Mouse (Mus musculus): ENCODE measurements around the gene Gpr65. TPM values are rescaled to one million over a fixed set of nuclear protein-coding genes. Genes with fewer than 3 reads are reported as not detected.

The Gpr65 gene
- total and polyA plus RNA-seq, 2 experiments from 2014 or later = 0.28 to 1.3 TPM

- Histone ChIP-seq H3K4me1 (ENCODE audit: insufficient read depth, low read length) (no peaks in the 10 kb centered on the region), H3K4me2 (ENCODE audit: low read depth, low read length, poor library complexity, severe bottlenecking) (no peak overlapping the region), H3K36me3 (ENCODE audit: insufficient read depth, low read length) (no peaks in the 10 kb centered on the region), H3K9ac (replicated peaks; ENCODE audit: low read length, poor library complexity, severe bottlenecking) (no peak overlapping the region), H3K27me3 (ENCODE audit: insufficient read depth, low read length) (no peaks in the 10 kb centered on the region), H3K9me3 (ENCODE audit: low read length) (no peaks in the 10 kb centered on the region), H3K4me3 (ENCODE audit: low read depth, low read length) (no peak overlapping the region), H3K27ac (ENCODE audit: low read depth, low read length) (no peak overlapping the region)
- 57% methylated on average over 7 of the region's 7 CpGs for WGBS
- ATAC-seq (ENCODE audit: low FRiP score) (no peak), DNase-seq (ENCODE audit: low spot score) (no peak)
- no peak for TF ChIP-seq CTCF (IDR thresholded peaks at IDR 0.05)
Observed at GRCm38 (mm10) chr12:98272433-98272832, 4.0 kb downstream of the Gpr65 start.

- WGBS = 32% methylated on average over 5 of the region's 5 CpGs
- no peak overlapping the region for H3K27ac ChIP-seq (ENCODE audit: low read depth, low read length)
- H3K4me1 ChIP-seq (ENCODE audit: insufficient read depth, low read length) = no peaks in the 10 kb centered on the region
- no peak overlapping the region for H3K4me2 ChIP-seq (ENCODE audit: low read depth, low read length, poor library complexity, severe bottlenecking)
- H3K9me3 ChIP-seq (ENCODE audit: low read length) = no peaks in the 10 kb centered on the region
- H3K27me3 ChIP-seq (ENCODE audit: insufficient read depth, low read length) = no peaks in the 10 kb centered on the region
- H3K4me3 ChIP-seq (ENCODE audit: low read depth, low read length) = no peak overlapping the region
- DNase-seq (ENCODE audit: low spot score) = peak; percentile 79
- ATAC-seq (ENCODE audit: low FRiP score) = no peak
- TF ChIP-seq CTCF (IDR thresholded peaks at IDR 0.05) = peak; percentile 97
- no peaks in the 10 kb centered on the region for H3K36me3 ChIP-seq (ENCODE audit: insufficient read depth, low read length)
- H3K9ac ChIP-seq (replicated peaks; ENCODE audit: low read length, poor library complexity, severe bottlenecking) = no peak overlapping the region
Observed at GRCm38 (mm10) chr12:98280530-98280929, 12.1 kb downstream of the Gpr65 start.

GRCm38 (mm10) chr12:98280996-98281395 lies 12.6 kb downstream of the Gpr65 start:
- H3K9me3 ChIP-seq (ENCODE audit: low read length) = no peaks in the 10 kb centered on the region
- ATAC-seq (ENCODE audit: low FRiP score) (no peak), DNase-seq (ENCODE audit: low spot score) (no peak)
- no peaks in the 10 kb centered on the region for H3K4me1 ChIP-seq (ENCODE audit: insufficient read depth, low read length)
- WGBS = 76% methylated on average over 8 of the region's 8 CpGs
- no peaks in the 10 kb centered on the region for H3K36me3 ChIP-seq (ENCODE audit: insufficient read depth, low read length)
- H3K4me2 ChIP-seq (ENCODE audit: low read depth, low read length, poor library complexity, severe bottlenecking) = no peak overlapping the region
- no peak overlapping the region for H3K4me3 ChIP-seq (ENCODE audit: low read depth, low read length)
- TF ChIP-seq CTCF (IDR thresholded peaks at IDR 0.05) = no peak
- H3K27me3 ChIP-seq (ENCODE audit: insufficient read depth, low read length) = no peaks in the 10 kb centered on the region
- H3K27ac ChIP-seq (ENCODE audit: low read depth, low read length) = no peak overlapping the region
- no peak overlapping the region for H3K9ac ChIP-seq (replicated peaks; ENCODE audit: low read length, poor library complexity, severe bottlenecking)

DNA sequence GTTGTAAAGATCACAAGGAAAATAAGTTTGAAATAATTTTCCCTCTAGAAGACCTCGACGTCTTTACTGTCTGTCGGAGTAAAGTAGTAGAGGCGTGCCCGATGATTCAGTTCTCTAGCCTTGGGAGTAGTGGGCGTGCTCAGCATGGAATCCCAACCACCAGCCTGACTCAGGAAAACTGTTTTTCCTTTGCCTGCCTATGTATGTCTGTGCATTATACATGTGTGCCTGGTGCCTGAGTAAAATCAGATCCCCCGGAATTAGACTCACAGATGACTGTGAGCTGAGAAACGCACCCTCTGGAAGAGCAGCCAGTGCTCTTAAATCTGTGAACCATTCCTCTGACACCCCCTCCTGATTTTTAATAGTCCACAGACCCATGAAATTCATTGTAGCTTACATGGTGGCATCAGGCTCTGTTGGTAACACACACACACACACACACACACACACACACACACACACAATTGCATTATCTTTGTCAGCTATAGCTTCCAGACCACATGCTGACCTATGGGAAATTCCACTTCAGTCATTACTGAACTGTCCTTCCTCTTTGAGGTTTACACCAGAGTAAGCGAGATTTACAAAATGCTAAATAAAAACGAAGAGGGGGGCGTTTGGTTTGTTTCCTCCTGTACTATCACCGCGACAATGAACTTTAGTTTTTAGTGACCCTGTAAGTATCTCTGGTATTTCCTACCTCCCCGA lies 14.5 kb downstream of the Gpr65 start:
- Histone ChIP-seq H3K4me2 (ENCODE audit: low read depth, low read length, poor library complexity, severe bottlenecking) (no peak overlapping the region), H3K36me3 (ENCODE audit: insufficient read depth, low read length) (no peaks in the 10 kb centered on the region), H3K27ac (ENCODE audit: low read depth, low read length) (no peak overlapping the region), H3K4me1 (ENCODE audit: insufficient read depth, low read length) (no peaks in the 10 kb centered on the region), H3K9ac (replicated peaks; ENCODE audit: low read length, poor library complexity, severe bottlenecking) (no peak overlapping the region), H3K4me3 (ENCODE audit: low read depth, low read length) (no peak overlapping the region), H3K27me3 (ENCODE audit: insufficient read depth, low read length) (no peaks in the 10 kb centered on the region), H3K9me3 (ENCODE audit: low read length) (no peaks in the 10 kb centered on the region)
- TF ChIP-seq CTCF (IDR thresholded peaks at IDR 0.05) = no peak
- ATAC-seq (ENCODE audit: low FRiP score) (no peak), DNase-seq (ENCODE audit: low spot score) (no peak)
- 81% methylated on average over 14 of the region's 14 CpGs for WGBS

GRCm38 (mm10) chr12:98283487-98283860 lies 15.0 kb downstream of the Gpr65 start:
- ATAC-seq (ENCODE audit: low FRiP score) (no peak), DNase-seq (ENCODE audit: low spot score) (no peak)
- TF ChIP-seq CTCF (IDR thresholded peaks at IDR 0.05) = 0 out of 2 replicates have a peak, but pooled peaks have one; percentile 8
- H3K4me1 ChIP-seq (ENCODE audit: insufficient read depth, low read length) = no peaks in the 10 kb centered on the region
- H3K27ac ChIP-seq (ENCODE audit: low read depth, low read length) = no peak overlapping the region
- H3K9me3 ChIP-seq (ENCODE audit: low read length) = no peaks in the 10 kb centered on the region
- 60% methylated on average over 3 of the region's 3 CpGs for WGBS
- H3K9ac ChIP-seq (replicated peaks; ENCODE audit: low read length, poor library complexity, severe bottlenecking) = no peak overlapping the region
- no peaks in the 10 kb centered on the region for H3K36me3 ChIP-seq (ENCODE audit: insufficient read depth, low read length)
- no peak overlapping the region for H3K4me2 ChIP-seq (ENCODE audit: low read depth, low read length, poor library complexity, severe bottlenecking)
- no peak overlapping the region for H3K4me3 ChIP-seq (ENCODE audit: low read depth, low read length)
- H3K27me3 ChIP-seq (ENCODE audit: insufficient read depth, low read length) = no peaks in the 10 kb centered on the region

GRCm38 (mm10) chr12:98284477-98284876 lies 16.0 kb downstream of the Gpr65 start:
- no peaks in the 10 kb centered on the region for H3K36me3 ChIP-seq (ENCODE audit: insufficient read depth, low read length)
- no peak for TF ChIP-seq CTCF (IDR thresholded peaks at IDR 0.05)
- no peaks in the 10 kb centered on the region for H3K9me3 ChIP-seq (ENCODE audit: low read length)
- no peak for ATAC-seq (ENCODE audit: low FRiP score)
- H3K27ac ChIP-seq (ENCODE audit: low read depth, low read length) = no peak overlapping the region
- 92% methylated on average over 3 of the region's 3 CpGs for WGBS
- H3K27me3 ChIP-seq (ENCODE audit: insufficient read depth, low read length) = no peaks in the 10 kb centered on the region
- no peaks in the 10 kb centered on the region for H3K4me1 ChIP-seq (ENCODE audit: insufficient read depth, low read length)
- no peak overlapping the region for H3K4me2 ChIP-seq (ENCODE audit: low read depth, low read length, poor library complexity, severe bottlenecking)
- H3K4me3 ChIP-seq (ENCODE audit: low read depth, low read length) = no peak overlapping the region
- no peak overlapping the region for H3K9ac ChIP-seq (replicated peaks; ENCODE audit: low read length, poor library complexity, severe bottlenecking)
- DNase-seq (ENCODE audit: low spot score) = no peak

Data from midbrain, postnatal 0 days (tissue).